Mouse (Mus musculus): Measurements from ENCODE around the gene Macf1. TPM values are rescaled to one million over a fixed set of nuclear protein-coding genes. Genes with fewer than 3 reads are reported as not detected.
A peak's percentile ranks its signal among the peaks of the same experiment; 100 is the strongest.

The Macf1 gene
- polyA plus RNA-seq, 1 experiment: 251 TPM

DNA sequence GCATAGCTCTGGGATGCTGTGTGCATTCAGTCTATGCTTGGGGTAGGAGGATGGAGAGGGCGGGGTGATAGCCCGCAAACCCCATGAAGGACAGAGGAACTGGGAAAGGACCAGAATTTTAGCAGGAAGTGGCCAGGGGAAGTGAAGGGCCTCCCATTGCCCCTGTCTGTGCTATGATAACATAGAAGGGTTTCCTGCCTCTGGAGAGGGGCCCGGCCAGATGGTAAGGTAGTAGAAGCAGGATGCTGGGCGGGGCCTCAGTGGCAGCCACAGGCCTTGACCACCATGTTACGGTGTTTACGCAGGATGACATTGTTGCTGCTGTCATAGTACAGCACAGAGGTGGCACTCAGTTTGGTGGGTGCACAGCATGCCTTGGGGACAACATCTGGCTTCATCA, 371.1 kb downstream of the Macf1 start:
- TF ChIP-seq CTCF (IDR thresholded peaks at IDR 0.05; ENCODE audit: low read depth, low read length) (no peak), EP300 (IDR thresholded peaks at IDR 0.05; ENCODE audit: insufficient read depth, low read depth, low read length) (no peak), POLR2A (IDR thresholded peaks at IDR 0.05; ENCODE audit: insufficient read depth, low read length) (no peak)
- H3K9me3 ChIP-seq (replicated peaks; ENCODE audit: control insufficient read depth, insufficient read depth, low read length, poor library complexity, severe bottlenecking): no peaks in the 10 kb centered on the region
- H3K9ac ChIP-seq (ENCODE audit: low read depth, poor library complexity, severe bottlenecking): no peak overlapping the region
- no peaks in the 10 kb centered on the region for H3K4me1 ChIP-seq (ENCODE audit: control insufficient read depth, insufficient read depth, low read length)
- H3K27ac ChIP-seq (ENCODE audit: insufficient read depth, low read length): no peak overlapping the region
- H3K36me3 ChIP-seq (ENCODE audit: control insufficient read depth, insufficient read depth, low read length, poor library complexity, severe bottlenecking): no peaks in the 10 kb centered on the region
- H3K4me3 ChIP-seq (ENCODE audit: low read depth, low read length): no peak overlapping the region
- H3K27me3 ChIP-seq (ENCODE audit: control insufficient read depth, insufficient read depth, low read length, poor library complexity, severe bottlenecking): no peaks in the 10 kb centered on the region

DNA sequence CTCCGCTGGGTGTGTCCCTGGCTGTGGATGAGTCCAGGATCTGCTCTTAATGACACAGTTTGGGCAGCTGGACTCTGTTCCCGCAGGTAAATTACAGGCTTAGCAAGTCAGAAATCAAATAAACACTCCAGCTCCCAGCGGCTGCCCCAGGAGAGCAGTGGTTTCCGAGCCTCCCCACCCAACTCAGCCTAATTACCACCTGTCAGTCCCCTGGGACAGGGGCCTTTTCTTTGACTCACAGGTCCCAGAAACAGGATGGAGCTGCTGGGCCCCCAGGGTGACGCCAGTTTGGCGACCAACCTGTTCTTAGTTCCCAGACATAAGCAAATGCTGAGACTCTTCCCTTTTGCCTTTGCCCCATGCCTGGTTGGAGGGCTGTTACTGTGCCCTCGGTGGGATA, 372.3 kb downstream of the Macf1 start:
- no peaks in the 10 kb centered on the region for H3K36me3 ChIP-seq (ENCODE audit: control insufficient read depth, insufficient read depth, low read length, poor library complexity, severe bottlenecking)
- H3K9me3 ChIP-seq (replicated peaks; ENCODE audit: control insufficient read depth, insufficient read depth, low read length, poor library complexity, severe bottlenecking): no peaks in the 10 kb centered on the region
- no peak for TF ChIP-seq EP300 (IDR thresholded peaks at IDR 0.05; ENCODE audit: insufficient read depth, low read depth, low read length)
- no peaks in the 10 kb centered on the region for H3K4me1 ChIP-seq (ENCODE audit: control insufficient read depth, insufficient read depth, low read length)
- no peak overlapping the region for H3K27ac ChIP-seq (ENCODE audit: insufficient read depth, low read length)
- H3K4me3 ChIP-seq (ENCODE audit: low read depth, low read length): no peak overlapping the region
- no peaks in the 10 kb centered on the region for H3K27me3 ChIP-seq (ENCODE audit: control insufficient read depth, insufficient read depth, low read length, poor library complexity, severe bottlenecking)
- H3K9ac ChIP-seq (ENCODE audit: low read depth, poor library complexity, severe bottlenecking): no peak overlapping the region

DNA sequence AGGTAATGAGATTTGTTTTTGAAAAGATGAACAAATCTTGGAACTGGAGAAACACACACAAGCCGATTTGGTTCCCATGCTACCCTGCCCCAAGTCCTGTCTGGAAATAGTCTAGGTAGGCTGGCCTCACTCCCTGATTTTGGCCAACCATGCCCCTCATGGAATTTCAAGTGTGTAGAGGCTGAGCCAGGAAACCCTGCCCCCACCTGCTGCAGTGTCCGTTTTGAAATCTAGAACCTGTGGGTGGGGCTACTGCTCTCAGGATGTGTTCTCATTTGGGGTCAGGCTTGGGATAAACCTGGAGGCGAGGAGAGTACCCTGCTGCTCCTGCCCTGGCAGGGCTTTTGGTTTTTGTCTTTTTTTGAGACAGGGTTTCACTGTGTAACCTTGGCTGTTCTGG, 375.9 kb downstream of the Macf1 start:
- Histone ChIP-seq H3K27ac (ENCODE audit: insufficient read depth, low read length) (no peak overlapping the region), H3K9me3 (replicated peaks; ENCODE audit: control insufficient read depth, insufficient read depth, low read length, poor library complexity, severe bottlenecking) (peaks cover 5% of the 10 kb centered on the region), H3K4me1 (ENCODE audit: control insufficient read depth, insufficient read depth, low read length) (no peaks in the 10 kb centered on the region), H3K36me3 (ENCODE audit: control insufficient read depth, insufficient read depth, low read length, poor library complexity, severe bottlenecking) (no peaks in the 10 kb centered on the region), H3K4me3 (ENCODE audit: low read depth, low read length) (no peak overlapping the region), H3K27me3 (ENCODE audit: control insufficient read depth, insufficient read depth, low read length, poor library complexity, severe bottlenecking) (no peaks in the 10 kb centered on the region), H3K9ac (ENCODE audit: low read depth, poor library complexity, severe bottlenecking) (no peak overlapping the region)
- TF ChIP-seq EP300 (IDR thresholded peaks at IDR 0.05; ENCODE audit: insufficient read depth, low read depth, low read length): no peak

DNA sequence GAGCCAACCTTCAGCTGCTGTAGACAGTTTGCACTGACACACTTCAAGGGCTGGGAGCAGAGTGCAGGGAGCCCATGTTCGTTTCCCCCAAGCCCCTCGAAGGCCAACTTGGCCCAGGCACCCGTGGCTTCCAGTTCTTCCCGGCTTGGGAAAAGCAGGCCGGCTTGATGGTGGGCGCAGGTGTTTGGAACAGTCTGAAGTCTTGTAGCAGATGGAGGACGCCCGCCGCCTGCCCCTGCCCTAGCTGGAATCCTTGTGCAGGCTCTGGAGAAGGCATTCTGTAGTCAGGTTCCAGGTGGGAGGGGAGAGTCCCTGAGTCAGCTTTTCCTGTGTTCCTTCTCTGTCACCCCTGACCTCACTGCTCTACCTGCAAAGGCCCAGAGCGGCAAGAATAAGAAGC, 377.2 kb downstream of the Macf1 start:
- Histone ChIP-seq H3K36me3 (ENCODE audit: control insufficient read depth, insufficient read depth, low read length, poor library complexity, severe bottlenecking) (peaks cover 11% of the 10 kb centered on the region), H3K9ac (ENCODE audit: low read depth, poor library complexity, severe bottlenecking) (no peak overlapping the region), H3K4me3 (ENCODE audit: low read depth, low read length) (no peak overlapping the region), H3K4me1 (ENCODE audit: control insufficient read depth, insufficient read depth, low read length) (no peaks in the 10 kb centered on the region), H3K9me3 (replicated peaks; ENCODE audit: control insufficient read depth, insufficient read depth, low read length, poor library complexity, severe bottlenecking) (peaks cover 6% of the 10 kb centered on the region), H3K27ac (ENCODE audit: insufficient read depth, low read length) (no peak overlapping the region), H3K27me3 (ENCODE audit: control insufficient read depth, insufficient read depth, low read length, poor library complexity, severe bottlenecking) (no peaks in the 10 kb centered on the region)
- TF ChIP-seq CTCF (IDR thresholded peaks at IDR 0.05; ENCODE audit: low read depth, low read length) (no peak), POLR2A (IDR thresholded peaks at IDR 0.05; ENCODE audit: insufficient read depth, low read length) (no peak), EP300 (IDR thresholded peaks at IDR 0.05; ENCODE audit: insufficient read depth, low read depth, low read length) (no peak)

DNA sequence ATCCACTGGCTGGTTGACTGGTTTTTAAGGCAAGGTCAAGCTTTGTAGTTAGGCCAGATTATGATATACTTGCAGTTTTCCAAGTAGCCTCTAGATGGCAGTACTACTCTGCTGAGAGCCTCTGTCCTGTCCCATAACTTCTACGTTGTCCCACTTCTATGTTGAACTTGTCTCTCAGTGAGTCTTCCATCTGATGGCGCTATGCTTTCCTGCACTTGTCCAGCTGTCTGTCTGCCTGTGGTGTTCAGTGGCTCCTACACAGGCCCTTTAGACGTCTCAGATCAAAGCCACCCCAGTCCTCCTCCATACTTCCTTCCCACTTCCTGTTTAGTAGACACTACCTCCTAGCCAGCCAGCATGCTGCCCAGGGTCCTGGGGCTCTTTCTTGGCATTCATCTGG, 378.4 kb downstream of the Macf1 start:
- peaks cover 15% of the 10 kb centered on the region for H3K36me3 ChIP-seq (ENCODE audit: control insufficient read depth, insufficient read depth, low read length, poor library complexity, severe bottlenecking)

More for the DNA sequence above, 378.4 kb downstream of the Macf1 start:
- Histone ChIP-seq H3K27me3 (ENCODE audit: control insufficient read depth, insufficient read depth, low read length, poor library complexity, severe bottlenecking) (no peaks in the 10 kb centered on the region), H3K9me3 (replicated peaks; ENCODE audit: control insufficient read depth, insufficient read depth, low read length, poor library complexity, severe bottlenecking) (peaks cover 6% of the 10 kb centered on the region), H3K4me3 (ENCODE audit: low read depth, low read length) (no peak overlapping the region), H3K4me1 (ENCODE audit: control insufficient read depth, insufficient read depth, low read length) (no peaks in the 10 kb centered on the region), H3K27ac (ENCODE audit: insufficient read depth, low read length) (no peak overlapping the region), H3K9ac (ENCODE audit: low read depth, poor library complexity, severe bottlenecking) (no peak overlapping the region)
- TF ChIP-seq EP300 (IDR thresholded peaks at IDR 0.05; ENCODE audit: insufficient read depth, low read depth, low read length) (no peak), CTCF (IDR thresholded peaks at IDR 0.05; ENCODE audit: low read depth, low read length) (peak; percentile 42), POLR2A (IDR thresholded peaks at IDR 0.05; ENCODE audit: insufficient read depth, low read length) (no peak)

Other genes starting within 250 kb of the Macf1 start
- 130 and 166 TPM in 2 replicates for gene Ndufs5, start 33.8 kb upstream of the Macf1 start, polyA plus RNA-seq (2011; ENCODE audit: insufficient read depth, insufficient read length, low read depth, missing spikeins)
- 37.6 and 39.4 TPM in 2 replicates for gene Akirin1, start 66.0 kb upstream of the Macf1 start, polyA plus RNA-seq (2011; ENCODE audit: insufficient read depth, insufficient read length, low read depth, missing spikeins)
- 0.78 and 1.3 TPM in 2 replicates for gene Rhbdl2, start 103.5 kb upstream of the Macf1 start, polyA plus RNA-seq (2011; ENCODE audit: insufficient read depth, insufficient read length, low read depth, missing spikeins)
- gene 4933427I04Rik, start 175.3 kb upstream of the Macf1 start, polyA plus RNA-seq (2011; ENCODE audit: insufficient read depth, insufficient read length, low read depth, missing spikeins): not detected in 2 replicates
- gene Mycbp, start 220.5 kb upstream of the Macf1 start, polyA plus RNA-seq (2011; ENCODE audit: insufficient read depth, insufficient read length, low read depth, missing spikeins): 25.0 and 25.2 TPM in 2 replicates
- 35.0 and 50.2 TPM in 2 replicates for gene Rragc, start 233.1 kb upstream of the Macf1 start, polyA plus RNA-seq (2011; ENCODE audit: insufficient read depth, insufficient read length, low read depth, missing spikeins)
- not detected in 2 replicates for gene 4930535I16Rik, start 233.7 kb upstream of the Macf1 start, polyA plus RNA-seq (2011; ENCODE audit: insufficient read depth, insufficient read length, low read depth, missing spikeins)

Measured in ES-Bruce4 (cell line).